Mouse (Mus musculus): Measurements from ENCODE around the gene Abcb6.

Abcb6 gene

GRCm38 (mm10) chr1:75145589-75145988, 34.6 kb downstream of the Abcb6 start:
- no peak for DNase-seq (ENCODE audit: low spot score)

DNA sequence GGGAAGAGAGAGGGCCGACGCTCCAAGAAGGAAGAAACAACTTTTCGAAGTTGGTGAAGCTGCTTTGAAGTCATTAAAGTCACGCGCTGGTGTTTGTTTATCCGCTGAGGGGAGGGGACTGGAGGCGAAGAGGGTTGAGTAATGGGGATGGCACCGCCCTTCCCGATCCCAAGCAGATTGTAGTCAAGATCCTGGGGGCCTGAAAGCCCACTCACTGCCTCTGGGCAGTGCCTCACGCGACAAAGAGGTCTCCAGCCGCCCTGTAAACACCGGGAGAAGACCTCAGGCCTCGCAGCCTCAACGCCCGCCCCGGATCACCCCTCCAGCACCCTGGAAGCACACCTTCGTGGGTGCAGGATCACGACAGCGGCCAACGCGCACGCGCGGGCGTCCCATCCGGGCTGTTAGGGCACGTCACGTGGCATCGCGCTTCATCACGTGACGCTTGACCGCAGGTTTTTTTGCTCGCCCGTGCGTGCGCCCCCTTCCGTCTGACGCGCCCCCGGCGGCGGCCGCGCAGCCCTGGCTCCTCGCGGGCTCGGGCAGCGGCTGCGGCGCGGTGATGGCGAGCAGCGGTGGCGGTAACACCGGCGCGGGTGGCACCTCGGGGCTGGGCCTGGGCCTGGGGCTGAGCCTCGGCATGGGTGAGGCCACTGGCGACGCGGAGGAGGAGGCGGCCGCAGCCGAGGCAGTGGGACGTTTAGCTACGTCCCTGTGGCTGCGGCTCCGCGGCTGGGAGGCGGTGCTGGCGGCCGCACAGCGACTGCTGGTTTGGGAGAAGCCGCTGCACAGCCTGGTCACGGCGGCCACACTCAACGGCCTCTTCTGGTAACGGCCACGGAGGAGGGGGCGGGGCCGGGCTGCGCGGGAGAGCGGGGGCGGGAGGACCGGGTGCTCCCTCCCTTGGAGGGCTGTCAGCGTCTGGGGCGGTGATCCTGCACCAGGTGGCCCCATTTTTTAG, 37.6 kb downstream of the Abcb6 start, which contains the start of the genes Cnppd1 and Retreg2:
TSS of gene Cnppd1 (minus strand) at position 411 of the 961 bp plus-strand sequence.
TSS of gene Retreg2 (plus strand) at position 478 of the 961 bp plus-strand sequence.
- DNase-seq (ENCODE audit: low spot score): peak; percentile 91

DNA sequence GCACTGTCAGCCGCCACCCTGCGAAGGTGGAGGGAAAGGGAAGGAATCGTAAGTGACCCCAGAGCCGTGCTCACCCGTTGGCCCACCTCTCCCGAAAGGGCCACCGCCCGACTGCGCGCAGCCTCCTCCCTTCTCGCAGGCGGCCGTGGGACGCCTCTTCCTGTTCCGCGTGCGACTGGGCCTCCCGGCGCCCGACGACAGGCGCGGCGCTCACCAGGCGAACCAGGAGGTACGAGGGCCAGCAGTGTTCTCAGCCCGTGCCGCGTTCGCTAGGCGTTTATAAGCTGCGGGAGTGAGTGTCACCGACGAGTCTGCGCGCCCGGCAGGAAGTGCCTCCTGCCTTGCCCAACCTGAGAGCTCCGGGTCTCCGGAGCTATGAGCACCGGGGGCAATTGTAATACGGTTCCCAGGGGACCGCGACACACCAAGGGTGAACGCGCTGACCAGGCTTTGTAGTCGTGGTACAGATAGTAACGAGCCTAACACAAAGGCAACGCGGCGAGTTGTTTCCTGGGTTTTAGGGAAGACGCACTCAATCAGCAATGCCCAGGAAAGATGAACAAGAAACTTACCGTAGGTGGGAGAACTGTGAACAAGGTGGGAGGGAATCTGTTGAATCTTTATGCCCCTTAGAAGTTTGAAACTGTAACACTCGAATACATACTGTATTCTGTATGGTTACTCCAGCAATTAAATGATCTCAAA, 38.6 kb downstream of the Abcb6 start:
- no peak for DNase-seq (ENCODE audit: low spot score)

- no peak for DNase-seq (ENCODE audit: low spot score)
These were observed 39.5 kb downstream of the Abcb6 start for GRCm38 (mm10) chr1:75140601-75141190.

DNA sequence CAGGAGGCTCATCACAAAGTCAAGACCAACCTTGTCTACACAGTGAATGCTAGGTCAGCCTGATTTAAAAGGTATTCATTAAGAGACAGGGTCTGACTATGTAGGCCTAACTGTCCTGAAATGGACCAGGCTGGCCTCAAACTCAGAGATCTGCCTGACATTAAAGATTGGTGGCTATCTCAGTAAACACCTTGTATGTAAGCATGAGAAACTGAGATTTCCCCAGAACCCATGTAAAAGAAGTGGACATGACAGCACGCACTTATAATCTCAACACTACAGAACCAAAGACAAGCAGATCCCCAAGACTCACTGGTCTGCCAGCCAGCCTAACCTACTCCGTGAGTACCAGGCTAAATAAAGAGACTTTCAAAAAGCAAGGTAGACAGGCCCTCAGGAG, 41.7 kb downstream of the Abcb6 start:
- no peak for DNase-seq (ENCODE audit: low spot score)

- no peak for DNase-seq (ENCODE audit: low spot score)
These were observed 43.5 kb downstream of the Abcb6 start for GRCm38 (mm10) chr1:75136730-75137129.

DNA sequence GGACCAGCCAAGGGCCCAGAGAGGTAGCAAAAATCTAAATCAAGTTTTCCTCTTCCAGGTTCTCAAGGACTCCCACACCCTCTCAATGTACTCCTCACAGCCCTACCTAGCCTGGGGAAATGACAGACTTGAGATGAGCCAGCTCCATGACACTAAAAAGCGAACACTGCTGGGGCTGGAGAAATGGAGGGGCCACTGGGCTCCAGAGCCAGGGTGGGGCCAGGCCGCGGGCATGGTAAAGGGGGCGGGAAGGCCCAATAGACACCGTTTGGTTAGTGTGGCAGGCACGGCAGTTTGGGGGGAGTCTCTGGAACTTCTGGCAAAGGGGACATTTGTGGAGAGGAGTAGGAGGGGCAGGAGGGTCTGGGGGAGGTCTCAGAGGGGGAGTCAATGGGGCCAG, 43.9 kb downstream of the Abcb6 start:
- no peak for DNase-seq (ENCODE audit: low spot score)

GRCm38 (mm10) chr1:75133421-75134207, 46.6 kb downstream of the Abcb6 start, which contains the start of gene Slc23a3:
Slc23a3 (minus strand) TSS chr1:75133890.
- no peak for DNase-seq (ENCODE audit: low spot score)

DNA sequence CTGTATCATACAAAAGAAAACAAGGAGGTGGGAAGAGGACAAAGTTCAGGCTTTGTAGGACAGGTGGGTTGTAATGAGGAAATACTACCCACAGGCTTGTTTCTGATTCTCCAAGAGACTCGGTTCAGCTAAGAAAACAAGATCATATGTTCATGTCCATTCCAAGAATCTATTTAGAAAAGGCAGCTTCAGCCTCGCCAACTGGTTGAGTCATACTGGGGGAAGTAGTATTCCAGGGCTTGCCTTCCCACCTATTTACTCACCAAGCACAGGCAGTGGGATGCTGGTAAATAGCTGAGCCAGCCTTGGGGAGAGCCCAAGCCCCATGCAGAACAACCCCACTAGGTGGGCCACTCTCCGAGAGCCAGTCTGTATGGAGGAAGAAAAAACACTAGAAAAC, 51.6 kb downstream of the Abcb6 start:
- no peak for DNase-seq (ENCODE audit: low spot score)

DNA sequence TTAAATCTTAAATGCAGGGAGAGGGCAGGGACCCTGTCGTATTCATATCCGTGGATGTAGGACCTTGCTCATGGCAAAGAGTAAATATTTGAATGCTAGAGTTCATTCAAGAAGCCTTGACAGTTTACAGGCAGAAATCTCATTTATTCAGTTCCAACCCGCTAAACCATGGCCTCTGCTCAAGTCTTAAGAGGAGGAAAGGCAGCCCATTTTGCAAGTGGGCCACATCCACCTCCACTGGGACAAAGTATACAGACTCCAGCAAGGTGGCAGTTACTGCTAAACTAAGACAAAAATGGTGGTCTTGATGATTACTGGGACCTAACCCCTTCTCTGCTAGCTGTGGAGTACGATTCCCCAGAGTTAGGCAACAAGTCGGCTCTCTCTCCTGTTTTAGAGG, 54.8 kb downstream of the Abcb6 start:
- no peak for DNase-seq (ENCODE audit: low spot score)

- peak; percentile 79 for DNase-seq (ENCODE audit: low spot score)
These were observed 55.6 kb downstream of the Abcb6 start, which contains the start of gene Nhej1 for GRCm38 (mm10) chr1:75124346-75125321. Nhej1 (minus strand) TSS chr1:75125200.

DNA sequence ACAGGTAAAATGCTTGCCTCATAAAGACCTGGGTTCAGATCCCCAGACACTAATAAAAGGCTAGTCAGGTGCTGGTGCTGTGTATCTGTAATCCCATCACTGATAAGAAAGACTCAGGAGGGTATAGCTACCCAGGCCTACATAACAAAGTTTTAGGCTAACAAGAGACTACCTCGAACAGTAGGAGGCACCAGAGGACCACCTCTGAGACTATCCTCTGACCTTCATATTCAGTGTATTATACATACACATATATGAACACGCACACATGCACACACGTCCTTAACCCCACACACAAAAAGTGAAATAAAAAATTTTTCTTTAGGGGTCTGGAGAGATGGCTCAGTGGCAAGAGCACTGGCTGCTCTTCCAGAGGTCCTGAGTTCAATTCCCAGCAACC, 58.0 kb downstream of the Abcb6 start:
- no peak for DNase-seq (ENCODE audit: low spot score)
